9 mouse cellular contexts compared by ENCODE assay signal in genomic region chr7:68070626-68071025, GRCm38 (mm10).
DNase-seq lines count a peak whose midpoint lies in the region; ATAC-seq and TF ChIP-seq lines count a peak whose summit lies in the region.
"Had no signal": no experiment of that assay in that cellular context is flagged by ENCODE, and none has a peak within 500 bp of the region (broad histone marks: within the 10 kb centered on the region; RNA-seq: fewer than 3 reads in every experiment).

No protein-coding gene starts in this region.

- DNase-seq in frontal cortex, postnatal 25 days (ENCODE audit: low spot score in 2 of 2): no peak
- peak; percentile 81 for DNase-seq in adrenal gland, adult 2 months
- peak; percentile 90 for DNase-seq in kidney, postnatal 14 days
- DNase-seq in lung, adult 2 months: peak; percentile 55

- peak; percentile 83 for ATAC-seq in frontal cortex, adult (ENCODE audit: low TSS enrichment)
- no peak for ATAC-seq in embryonic facial prominence, embryonic 13.5 days (ENCODE audit: insufficient number of reproducible peaks, insufficient read depth, low FRiP score, low TSS enrichment, low read depth)
- ATAC-seq in heart, embryonic 11.5 days (replicated peaks; ENCODE audit: insufficient number of reproducible peaks, low FRiP score, low TSS enrichment): 0 out of 2 replicates have a peak, but pooled peaks have one; percentile 59
- ATAC-seq in stomach, embryonic 16.5 days (ENCODE audit: insufficient read depth, low FRiP score): peak; percentile 57; the same call in 1 of the 2 replicates

- no peak for TF ChIP-seq POLR2A in lung, adult 2 months (IDR thresholded peaks at IDR 0.05; ENCODE audit: borderline replicate concordance, extremely low read depth, low read depth, low read length)

- 0 out of 2 replicates have a peak, but pooled peaks have one; percentile 8 for TF ChIP-seq CTCF in lung, adult 2 months (IDR thresholded peaks at IDR 0.05; ENCODE audit: insufficient read depth, low read length)

- H3K4me3 ChIP-seq in embryonic facial prominence, embryonic 13.5 days: no peak overlapping the region
- no peak overlapping the region for H3K4me3 ChIP-seq in heart, embryonic 11.5 days (ENCODE audit: low read depth, low read length)
- no peak overlapping the region for H3K4me3 ChIP-seq in lung, adult 2 months (replicated peaks; ENCODE audit: extremely low read depth, low read depth, low read length)
- no peak overlapping the region for H3K4me3 ChIP-seq in stomach, embryonic 16.5 days (replicated peaks; ENCODE audit: low read length)
- H3K4me3 ChIP-seq: limb, embryonic 12.5 days had no signal

- 8% methylated on average over 7 of the region's 7 CpGs for WGBS in embryonic facial prominence, embryonic 13.5 days
- 31% methylated on average over 7 of the region's 7 CpGs for WGBS in heart, embryonic 11.5 days (ENCODE audit: insufficient replicate concordance)
- 4% methylated on average over 7 of the region's 7 CpGs for WGBS in lung, adult 2 months
- WGBS in stomach, embryonic 16.5 days: 13% methylated on average over 7 of the region's 7 CpGs

- no peak overlapping the region for H3K9ac ChIP-seq in embryonic facial prominence, embryonic 13.5 days
- no peak overlapping the region for H3K9ac ChIP-seq in heart, embryonic 11.5 days (ENCODE audit: low read depth, low read length)
- H3K9ac ChIP-seq in stomach, embryonic 16.5 days (ENCODE audit: low read length): no peak overlapping the region
- H3K9ac ChIP-seq: limb, embryonic 12.5 days had no signal

- H3K27me3 ChIP-seq in embryonic facial prominence, embryonic 13.5 days: no peaks in the 10 kb centered on the region
- no peaks in the 10 kb centered on the region for H3K27me3 ChIP-seq in heart, embryonic 11.5 days (ENCODE audit: control insufficient read depth, insufficient read depth, low read length)
- H3K27me3 ChIP-seq in stomach, embryonic 16.5 days (ENCODE audit: control insufficient read depth, insufficient read depth, low read length): no peaks in the 10 kb centered on the region
- H3K27me3 ChIP-seq: limb, embryonic 12.5 days had no signal

- H3K27ac ChIP-seq in embryonic facial prominence, embryonic 13.5 days: 0 out of 2 replicates have a peak overlapping the region, but pooled peaks have one; percentile 28
- H3K27ac ChIP-seq in heart, embryonic 11.5 days (ENCODE audit: low read depth, low read length): 0 out of 2 replicates have a peak overlapping the region, but pooled peaks have one; percentile 41
- 0 out of 2 replicates have a peak overlapping the region, but pooled peaks have one; percentile 30 for H3K27ac ChIP-seq in stomach, embryonic 16.5 days (ENCODE audit: low read length)
- H3K27ac ChIP-seq: limb, embryonic 12.5 days had no signal

- H3K4me2 ChIP-seq in embryonic facial prominence, embryonic 13.5 days: peak overlapping the region; percentile 9; the same call in 1 of the 2 replicates
- no peak overlapping the region for H3K4me2 ChIP-seq in heart, embryonic 11.5 days
- H3K4me2 ChIP-seq in stomach, embryonic 16.5 days (ENCODE audit: low read depth, low read length): 0 out of 2 replicates have a peak overlapping the region, but pooled peaks have one; percentile 13
- H3K4me2 ChIP-seq: limb, embryonic 12.5 days had no signal

- peaks cover 63% of the 10 kb centered on the region for H3K4me1 ChIP-seq in embryonic facial prominence, embryonic 13.5 days
- H3K4me1 ChIP-seq in heart, embryonic 11.5 days (ENCODE audit: control insufficient read depth, insufficient read depth, low read length): peaks cover 68% of the 10 kb centered on the region
- peaks cover 7% of the 10 kb centered on the region for H3K4me1 ChIP-seq in lung, adult 2 months (ENCODE audit: control insufficient read depth, insufficient read depth, low read length)
- H3K4me1 ChIP-seq in stomach, embryonic 16.5 days (ENCODE audit: control insufficient read depth, insufficient read depth, low read length): peaks cover 36% of the 10 kb centered on the region

- H3K9me3 ChIP-seq in embryonic facial prominence, embryonic 13.5 days: no peaks in the 10 kb centered on the region
- no peaks in the 10 kb centered on the region for H3K9me3 ChIP-seq in heart, embryonic 11.5 days (replicated peaks; ENCODE audit: control insufficient read depth, low read length)
- no peaks in the 10 kb centered on the region for H3K9me3 ChIP-seq in stomach, embryonic 16.5 days (replicated peaks; ENCODE audit: control insufficient read depth, low read length)
- H3K9me3 ChIP-seq: limb, embryonic 12.5 days had no signal

- H3K36me3 ChIP-seq in embryonic facial prominence, embryonic 13.5 days: no peaks in the 10 kb centered on the region
- H3K36me3 ChIP-seq in heart, embryonic 11.5 days (ENCODE audit: control insufficient read depth, insufficient read depth, low read length): no peaks in the 10 kb centered on the region
- H3K36me3 ChIP-seq in stomach, embryonic 16.5 days (ENCODE audit: control insufficient read depth, insufficient read depth, low read length): no peaks in the 10 kb centered on the region
- H3K36me3 ChIP-seq: limb, embryonic 12.5 days had no signal

Comparison
In these comparisons a context has a peak if more than half of its experiments do, and no peak if none do; other contexts are left out.
1. DNase-seq: peak in adrenal gland, adult 2 months (single experiment), kidney, postnatal 14 days (single experiment) and lung, adult 2 months (single experiment); none in frontal cortex, postnatal 25 days (0 of 2).
2. Peak in every context shown above with its lines, with median percentiles within 50 percentile points of each other: H3K27ac ChIP-seq.